Mouse (Mus musculus) splenic B cell, adult 2 months (primary cell): ENCODE measurements at regions not wholly inside any gene's neighbourhood (a gene's known extent, or its start where the extent isn't known, plus 50 kb on each side); places are given as distances from the start of the nearest gene placed in this dataset.
A peak's percentile ranks its signal among the peaks of the same experiment; 100 is the strongest.

ENCODE experiments used
- DNase-seq: peaks from one replicate; pipeline ENCODE4 v3.0.0-alpha.2; 2011; ENCODE audit warnings: low read depth, low spot score
- H3K27me3 ChIP-seq: 2 replicates; pipeline ENCODE4 v1.6.1; 2012; ENCODE audit warnings: mild to moderate bottlenecking, low read length, moderate library complexity, mixed read lengths; ENCODE audit not compliant: control insufficient read depth, poor library complexity, insufficient read depth, severe bottlenecking
- H3K36me3 ChIP-seq: 2 replicates; pipeline ENCODE4 v1.6.1; 2012; ENCODE audit warnings: mild to moderate bottlenecking, low read length, moderate library complexity, mixed read lengths; ENCODE audit not compliant: control insufficient read depth, poor library complexity, insufficient read depth, severe bottlenecking

DNA sequence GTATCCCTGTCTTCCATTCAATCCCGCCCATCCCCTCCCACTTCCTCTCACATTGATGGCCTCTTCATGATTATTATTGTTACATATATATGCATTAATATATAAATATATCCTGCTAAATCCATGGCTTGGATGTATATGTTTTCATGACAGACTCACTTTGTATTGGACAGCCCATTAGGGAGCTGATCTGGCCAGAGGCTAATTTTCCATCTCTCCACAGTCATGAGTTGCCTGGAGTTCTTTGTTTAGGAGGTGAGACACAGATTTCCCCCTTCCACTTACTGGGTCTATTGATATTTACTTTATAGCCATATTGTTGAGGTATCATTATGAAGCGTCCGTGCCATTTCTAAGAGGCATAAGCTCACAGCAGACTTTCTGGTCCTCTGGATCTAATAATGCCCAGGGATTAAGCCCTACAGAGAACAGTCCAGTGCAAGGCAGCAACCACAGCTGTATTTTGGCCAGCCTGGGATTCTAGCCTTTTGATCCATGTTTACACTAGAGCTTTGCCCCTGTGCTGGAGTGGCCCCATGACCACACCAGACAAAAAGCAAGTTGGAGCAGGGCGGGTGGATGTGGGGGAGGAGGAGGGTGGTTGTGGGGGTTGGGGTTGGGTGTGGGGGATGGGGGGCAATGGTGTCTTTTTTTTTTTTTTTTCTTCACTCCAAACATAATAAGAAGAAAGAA is 878.3 kb upstream of the Car8 start:
- DNase-seq, result no peak
- Histone ChIP-seq H3K27me3 (no peaks in the 10 kb centered on the region), H3K36me3 (no peaks in the 10 kb centered on the region)

- DNase-seq, result peak; percentile 74
- no peaks in the 10 kb centered on the region for H3K36me3 ChIP-seq
Observed at GRCm38 (mm10) chr4:9115874-9116273, 877.0 kb upstream of the Car8 start.

GRCm38 (mm10) chr4:9113982-9114381 is 875.1 kb upstream of the Car8 start:
- no peak for DNase-seq
- Histone ChIP-seq H3K27me3 (no peaks in the 10 kb centered on the region), H3K36me3 (no peaks in the 10 kb centered on the region)

More at GRCm38 (mm10) chr4:9115874-9116273, 877.0 kb upstream of the Car8 start:
- H3K27me3 ChIP-seq, result no peaks in the 10 kb centered on the region

DNA sequence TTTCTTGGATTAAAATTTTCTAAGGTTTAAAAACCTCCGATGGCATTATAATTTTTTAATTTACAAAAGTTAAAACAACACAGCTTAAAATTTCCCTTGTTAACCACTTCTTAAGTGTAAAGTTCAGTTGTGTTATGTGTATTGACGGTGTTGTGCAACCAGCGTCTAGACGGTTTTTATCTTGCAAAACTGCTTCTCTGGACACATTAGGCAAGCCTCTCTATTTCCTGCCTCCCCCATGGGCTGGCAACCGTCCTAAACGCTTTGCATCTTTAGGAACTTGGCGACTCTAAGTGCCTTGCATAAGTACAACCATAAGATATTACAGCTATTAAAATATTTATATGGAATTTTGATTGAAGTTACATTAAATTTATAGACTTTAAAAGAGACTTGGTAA is 871.5 kb upstream of the Car8 start:
- H3K36me3 ChIP-seq, result no peaks in the 10 kb centered on the region
- H3K27me3 ChIP-seq, result no peaks in the 10 kb centered on the region
- no peak for DNase-seq

DNA sequence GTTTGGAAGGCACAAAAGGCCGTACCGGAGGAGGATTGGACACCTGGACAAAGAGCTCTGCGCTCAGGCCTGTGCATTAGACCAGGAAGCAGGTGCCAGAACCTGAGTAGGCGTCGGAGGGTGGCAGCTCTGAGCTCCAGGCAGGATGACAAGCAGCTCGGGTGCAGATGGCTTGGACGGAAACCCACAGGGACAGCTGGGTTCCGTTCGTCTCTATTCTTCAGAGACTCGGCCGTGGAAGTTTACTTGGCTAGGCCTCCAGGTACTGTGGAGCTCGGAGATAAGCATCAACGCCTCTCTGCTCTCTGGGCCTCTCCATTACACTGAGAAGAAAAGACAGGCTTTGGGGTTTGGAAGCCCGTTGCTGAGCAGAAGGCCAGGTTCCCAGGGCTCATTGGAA is 868.5 kb upstream of the Car8 start:
- no peaks in the 10 kb centered on the region for H3K27me3 ChIP-seq
- H3K36me3 ChIP-seq, result no peaks in the 10 kb centered on the region
- no peak for DNase-seq

- no peak for DNase-seq
- no peaks in the 10 kb centered on the region for H3K36me3 ChIP-seq
- no peaks in the 10 kb centered on the region for H3K27me3 ChIP-seq
Observed at GRCm38 (mm10) chr4:9106778-9107177, 867.9 kb upstream of the Car8 start.

- no peak for DNase-seq
- Histone ChIP-seq H3K27me3 (no peaks in the 10 kb centered on the region), H3K36me3 (no peaks in the 10 kb centered on the region)
Observed at GRCm38 (mm10) chr4:9104657-9105056, 865.8 kb upstream of the Car8 start.

DNA sequence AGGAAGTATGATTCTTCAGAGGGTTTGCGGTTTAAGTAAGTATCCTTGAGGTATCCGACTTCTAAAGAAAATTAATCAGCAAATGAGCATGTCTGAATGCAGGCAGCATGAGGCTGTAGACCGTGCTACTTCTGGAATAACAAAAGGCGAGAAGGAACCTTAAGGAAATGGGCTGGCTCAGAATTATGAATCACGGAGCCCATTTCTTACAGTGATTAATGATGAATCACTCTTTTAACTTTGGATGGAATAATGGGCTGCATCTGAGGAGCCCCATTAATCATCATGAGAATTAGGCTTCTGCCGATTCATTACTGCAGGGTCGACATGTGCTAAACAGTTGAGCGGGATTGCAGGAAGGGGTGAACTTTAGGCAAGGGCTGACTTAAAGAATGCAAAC is 865.1 kb upstream of the Car8 start:
- Histone ChIP-seq H3K36me3 (no peaks in the 10 kb centered on the region), H3K27me3 (no peaks in the 10 kb centered on the region)
- no peak for DNase-seq

DNA sequence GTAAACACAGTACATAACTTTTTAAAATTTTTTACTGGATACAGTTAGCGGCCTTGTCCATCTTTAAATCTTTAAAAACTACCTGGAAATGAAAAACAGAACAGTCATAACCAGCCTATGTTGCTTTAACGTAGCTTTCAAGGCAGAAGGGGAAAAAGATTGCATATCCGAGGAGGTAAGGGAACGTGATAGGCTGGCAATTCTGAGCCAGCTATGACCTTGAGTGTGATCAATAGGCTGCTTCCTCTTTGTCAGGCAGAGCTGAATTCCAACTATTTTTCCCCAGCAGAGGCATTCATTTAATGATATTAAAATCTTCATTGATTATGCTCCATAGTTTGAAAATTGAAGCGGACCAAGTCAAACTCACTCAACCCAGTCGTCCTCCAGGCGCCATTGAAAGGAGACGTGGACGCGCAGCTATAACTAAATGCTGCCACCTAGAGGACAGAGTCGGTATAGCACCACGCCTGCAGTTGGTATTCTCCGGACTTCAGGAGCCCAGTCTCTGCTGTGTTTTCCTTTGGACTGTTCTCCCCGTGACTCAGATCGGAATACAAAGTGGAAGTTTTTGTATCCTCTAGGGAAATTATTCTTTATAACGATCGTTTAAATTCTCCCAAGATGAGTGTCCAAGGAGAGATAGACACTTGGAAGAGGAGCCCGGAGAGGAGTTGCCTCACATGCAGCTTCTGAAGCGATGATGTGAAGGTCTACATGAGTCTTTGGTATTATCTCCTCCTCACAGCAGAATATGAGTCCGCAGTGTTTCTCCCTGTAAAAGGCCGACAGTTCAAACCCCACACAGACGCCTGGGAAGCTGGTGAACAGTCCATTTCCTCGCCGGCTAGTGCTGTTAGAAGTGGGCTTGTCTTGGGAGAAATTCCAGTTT is 858.2 kb upstream of the Car8 start:
- Histone ChIP-seq H3K27me3 (no peaks in the 10 kb centered on the region), H3K36me3 (no peaks in the 10 kb centered on the region)
- DNase-seq, result peak; percentile 85

DNA sequence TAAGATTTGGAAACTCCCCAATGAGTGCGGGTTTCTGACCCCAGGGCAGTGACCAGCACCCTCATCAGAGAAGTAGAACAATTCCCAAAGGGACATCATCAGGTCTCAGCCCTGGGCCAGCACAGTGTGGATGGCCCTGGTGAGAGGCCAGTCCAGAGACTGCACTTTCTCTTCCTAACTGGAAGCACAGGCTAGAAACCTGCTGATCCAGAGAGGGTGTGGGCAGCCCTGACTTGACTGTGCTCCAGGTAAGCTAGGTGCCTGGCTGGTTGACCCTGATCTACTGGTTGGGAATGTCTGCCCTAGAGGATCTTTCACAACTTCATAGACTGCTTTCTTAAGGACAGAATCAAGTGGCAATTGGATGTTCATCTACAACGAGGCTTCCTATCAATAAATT is 857.4 kb upstream of the Car8 start:
- no peak for DNase-seq
- Histone ChIP-seq H3K27me3 (no peaks in the 10 kb centered on the region), H3K36me3 (no peaks in the 10 kb centered on the region)

DNA sequence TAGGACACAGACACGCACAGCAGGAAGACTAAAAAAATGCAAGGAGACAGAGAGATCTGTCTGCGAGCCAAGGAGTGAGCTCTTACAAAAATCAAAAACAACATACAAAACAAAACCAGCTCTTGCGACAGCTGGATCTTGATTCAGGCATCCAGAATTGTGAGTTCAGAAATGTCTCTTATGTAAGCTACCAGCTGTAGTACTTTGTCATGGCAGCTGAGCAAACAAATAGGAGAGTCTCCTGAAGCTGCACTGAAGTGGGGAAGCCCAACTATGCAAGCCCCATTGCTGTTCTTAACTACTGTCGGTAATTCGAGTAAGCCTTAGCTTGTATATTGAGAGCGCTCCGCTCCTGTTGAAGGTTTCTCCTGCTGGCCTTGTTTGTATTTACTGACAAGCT is 856.8 kb upstream of the Car8 start:
- no peaks in the 10 kb centered on the region for H3K36me3 ChIP-seq
- DNase-seq, result no peak
- no peaks in the 10 kb centered on the region for H3K27me3 ChIP-seq

DNA sequence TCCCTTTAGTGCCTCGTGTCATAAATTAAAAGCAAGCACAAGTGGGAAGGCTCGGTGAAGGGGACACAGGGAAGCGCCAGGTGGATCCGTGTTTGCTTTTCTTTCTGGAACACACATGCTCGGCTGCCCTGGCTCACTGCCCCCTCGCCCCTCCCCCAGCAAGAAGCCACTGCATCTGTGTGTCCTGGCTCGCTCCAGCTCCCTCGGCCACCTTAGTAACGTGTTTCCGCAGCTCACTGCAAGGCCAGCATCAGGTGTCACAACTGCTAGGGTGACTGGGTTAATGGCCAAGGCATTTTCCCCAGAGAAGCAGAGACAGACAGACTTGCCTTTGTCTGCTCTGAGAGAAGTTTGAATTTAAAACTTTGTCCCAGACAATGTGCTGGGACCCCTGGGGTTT is 855.7 kb upstream of the Car8 start:
- H3K36me3 ChIP-seq, result no peaks in the 10 kb centered on the region
- no peak for DNase-seq
- no peaks in the 10 kb centered on the region for H3K27me3 ChIP-seq

DNA sequence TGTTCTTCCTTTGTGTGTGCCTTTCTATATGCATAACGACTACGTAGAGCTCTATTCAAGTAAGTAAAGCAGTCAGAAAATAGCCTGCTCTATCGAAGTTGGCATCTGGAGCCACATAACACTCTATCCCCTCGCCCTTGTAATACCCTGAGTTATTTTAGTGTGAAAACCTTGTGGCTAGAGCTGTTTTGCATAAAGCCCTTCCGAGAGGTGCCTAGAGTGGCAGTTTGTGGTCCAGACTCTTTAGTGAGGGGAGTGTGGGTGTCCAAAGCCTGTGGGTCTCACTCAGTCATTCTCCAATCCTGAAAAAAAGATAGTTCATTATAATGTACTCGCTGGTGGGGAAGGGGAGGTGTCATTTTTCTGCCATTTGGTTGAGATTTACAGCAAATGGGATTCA is 855.2 kb upstream of the Car8 start:
- Histone ChIP-seq H3K27me3 (no peaks in the 10 kb centered on the region), H3K36me3 (no peaks in the 10 kb centered on the region)
- no peak for DNase-seq

- DNase-seq, result no peak
- no peaks in the 10 kb centered on the region for H3K27me3 ChIP-seq
- H3K36me3 ChIP-seq, result no peaks in the 10 kb centered on the region
Observed at GRCm38 (mm10) chr4:9083526-9083925, 844.7 kb upstream of the Car8 start.

DNA sequence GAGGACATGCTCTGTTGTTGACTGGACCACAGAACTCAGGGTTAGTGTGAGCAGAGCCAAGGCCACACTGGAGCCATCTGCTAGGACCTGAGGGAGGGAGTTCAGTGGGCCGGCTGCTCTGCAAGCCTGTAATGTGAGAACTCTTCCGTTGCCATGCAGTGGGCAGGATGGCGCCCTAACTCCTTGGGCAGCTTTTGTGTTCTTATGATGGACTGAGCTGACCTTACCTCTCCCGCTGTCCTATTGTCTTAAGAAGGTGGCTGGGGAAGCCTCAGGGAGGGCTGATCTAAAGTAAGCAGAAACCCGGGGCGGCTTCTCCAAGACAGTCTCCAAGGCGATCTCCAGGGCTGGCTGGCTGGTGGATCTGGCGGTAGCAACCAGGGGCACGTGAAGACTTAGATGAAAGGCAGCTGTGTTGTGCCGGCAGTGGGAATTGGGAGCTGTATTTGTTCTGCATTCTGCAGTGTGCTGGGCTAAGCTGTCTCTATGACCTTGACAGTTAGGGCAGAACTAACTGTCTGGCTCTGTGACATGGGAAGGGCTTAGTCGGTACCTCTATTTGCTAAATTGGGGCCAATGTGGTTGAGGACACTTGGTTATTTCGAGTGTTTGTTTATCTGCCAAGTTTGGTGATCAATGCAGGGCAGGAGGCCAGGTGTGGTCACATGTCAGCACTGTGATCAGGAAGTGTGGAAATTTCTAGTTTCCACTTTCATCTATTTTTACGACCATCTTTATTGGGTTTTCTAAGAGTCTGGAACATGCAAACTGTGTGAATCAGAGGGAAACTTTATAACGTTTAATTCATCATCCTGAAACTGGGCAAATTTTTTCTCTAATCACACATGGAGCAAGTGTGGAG is 843.1 kb upstream of the Car8 start:
- H3K36me3 ChIP-seq, result no peaks in the 10 kb centered on the region
- no peaks in the 10 kb centered on the region for H3K27me3 ChIP-seq
- no peak for DNase-seq
